Mouse (Mus musculus): ENCODE data around the gene Zbtb38. TPM values are rescaled to one million over a fixed set of nuclear protein-coding genes. Genes with fewer than 3 reads are reported as not detected.

Gene Zbtb38
- total and polyA plus RNA-seq, 3 experiments, result 9.0 to 43.5 (median 42.3) TPM

DNA sequence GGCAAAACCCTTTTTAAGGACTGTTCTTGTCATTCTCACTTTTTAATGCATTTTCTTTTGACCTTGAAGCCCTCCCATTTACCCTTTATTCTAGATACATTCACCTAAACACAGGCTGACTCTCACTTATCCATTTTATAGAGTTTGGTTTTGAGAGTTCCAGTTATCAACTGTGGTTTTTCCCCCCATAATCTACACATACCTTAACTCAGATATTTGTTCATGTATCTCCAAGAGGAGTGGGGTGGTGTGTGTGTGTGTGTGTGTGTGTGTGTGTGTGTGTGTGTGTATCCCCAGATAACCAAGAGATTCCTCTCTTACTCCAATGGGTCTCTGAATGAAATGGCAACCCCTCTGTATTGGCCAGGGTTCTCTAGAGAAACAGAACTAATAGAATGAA, 13.4 kb upstream of the Zbtb38 start:
- H3K4me3 ChIP-seq, result no peak overlapping the region
- no peak for DNase-seq
- no peak overlapping the region for H3K9ac ChIP-seq (ENCODE audit: low read depth, low read length)
- no peaks in the 10 kb centered on the region for H3K36me3 ChIP-seq (ENCODE audit: control insufficient read depth, insufficient read depth, low read length)
- no peaks in the 10 kb centered on the region for H3K27me3 ChIP-seq (ENCODE audit: control insufficient read depth, insufficient read depth, low read length)
- H3K79me2 ChIP-seq (replicated peaks; ENCODE audit: control insufficient read depth, insufficient read depth, low read length), result no peaks in the 10 kb centered on the region
- H3K27ac ChIP-seq, result no peak overlapping the region
- H3K4me1 ChIP-seq (ENCODE audit: control insufficient read depth, insufficient read depth, low read length), result no peaks in the 10 kb centered on the region
- no peak for TF ChIP-seq CTCF (IDR thresholded peaks at IDR 0.05)
- no peak for TF ChIP-seq EP300 (IDR thresholded peaks at IDR 0.05; ENCODE audit: insufficient read depth, low read depth, low read length)
- TF ChIP-seq POLR2A (IDR thresholded peaks at IDR 0.05; ENCODE audit: insufficient read depth, low read depth, low read length), result no peak
- intact Hi-C loops (cut with DNase I), result no loop called here

DNA sequence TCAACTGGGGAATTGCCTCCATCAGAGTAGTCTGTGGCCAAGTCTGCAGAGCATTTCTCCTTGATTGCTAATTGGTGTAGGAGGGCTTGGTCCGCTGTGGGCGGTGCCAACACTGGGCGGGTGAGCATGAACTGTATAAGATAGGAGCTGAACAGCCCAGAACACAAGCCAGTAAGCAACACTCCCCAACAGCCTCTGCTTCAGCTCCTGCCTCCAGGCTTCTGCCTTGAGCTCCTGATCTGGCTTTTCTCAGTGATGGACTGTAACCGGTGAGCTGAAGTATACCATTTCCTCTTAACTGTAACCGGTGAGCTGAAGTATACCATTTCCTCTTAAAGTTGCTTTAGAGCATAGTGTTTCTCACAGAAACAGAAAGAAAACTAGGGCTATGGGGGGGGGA, 12.8 kb upstream of the Zbtb38 start:
- TF ChIP-seq EP300 (IDR thresholded peaks at IDR 0.05; ENCODE audit: insufficient read depth, low read depth, low read length) (no peak), CTCF (IDR thresholded peaks at IDR 0.05) (no peak), POLR2A (IDR thresholded peaks at IDR 0.05; ENCODE audit: insufficient read depth, low read depth, low read length) (no peak)
- H3K27me3 ChIP-seq (ENCODE audit: control insufficient read depth, insufficient read depth, low read length), result no peaks in the 10 kb centered on the region
- H3K36me3 ChIP-seq (ENCODE audit: control insufficient read depth, insufficient read depth, low read length), result no peaks in the 10 kb centered on the region
- no peaks in the 10 kb centered on the region for H3K4me1 ChIP-seq (ENCODE audit: control insufficient read depth, insufficient read depth, low read length)
- WGBS, result 46% methylated on average over 5 of the region's 5 CpGs
- H3K79me2 ChIP-seq (replicated peaks; ENCODE audit: control insufficient read depth, insufficient read depth, low read length), result no peaks in the 10 kb centered on the region
- intact Hi-C loops (cut with DNase I), result no loop called here
- no peak overlapping the region for H3K27ac ChIP-seq
- no peak for DNase-seq
- H3K9ac ChIP-seq (ENCODE audit: low read depth, low read length), result no peak overlapping the region
- H3K4me3 ChIP-seq, result no peak overlapping the region

- Histone ChIP-seq H3K4me1 (ENCODE audit: control insufficient read depth, insufficient read depth, low read length) (no peaks in the 10 kb centered on the region; the same call in 1 of the 2 replicates), H3K79me2 (replicated peaks; ENCODE audit: control insufficient read depth, insufficient read depth, low read length) (no peaks in the 10 kb centered on the region), H3K27me3 (ENCODE audit: control insufficient read depth, insufficient read depth, low read length) (no peaks in the 10 kb centered on the region), H3K36me3 (ENCODE audit: control insufficient read depth, insufficient read depth, low read length) (no peaks in the 10 kb centered on the region), H3K4me3 (no peak overlapping the region), H3K9ac (ENCODE audit: low read depth, low read length) (no peak overlapping the region), H3K27ac (no peak overlapping the region)
- no peak for DNase-seq
- TF ChIP-seq EP300 (IDR thresholded peaks at IDR 0.05; ENCODE audit: insufficient read depth, low read depth, low read length) (no peak), CTCF (IDR thresholded peaks at IDR 0.05) (no peak), POLR2A (IDR thresholded peaks at IDR 0.05; ENCODE audit: insufficient read depth, low read depth, low read length) (no peak)
- intact Hi-C loops (cut with DNase I), result no loop called here
- 75% methylated on average over 9 of the region's 9 CpGs for WGBS
Measured at GRCm38 (mm10) chr9:96763847-96764631, 11.4 kb upstream of the Zbtb38 start.

DNA sequence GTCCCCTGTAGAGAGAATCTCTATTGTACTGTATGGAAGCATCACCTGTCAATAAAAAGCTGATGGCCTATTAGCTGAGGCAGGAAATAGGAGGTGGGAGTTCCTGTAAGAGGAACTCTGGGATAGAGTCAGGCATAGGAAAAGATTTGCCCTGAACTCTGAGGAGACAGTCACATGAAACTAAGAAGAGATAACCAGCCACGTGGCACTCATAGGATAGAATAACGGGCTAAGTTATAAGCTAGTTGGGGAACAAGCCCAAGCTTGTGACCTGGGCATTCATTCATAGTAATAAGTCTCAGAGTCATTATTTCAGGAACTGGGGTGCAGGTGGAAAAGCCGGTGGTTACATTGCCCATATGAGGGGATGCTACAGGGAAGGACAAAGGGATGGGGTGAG, 10.4 kb upstream of the Zbtb38 start:
- H3K9ac ChIP-seq (ENCODE audit: low read depth, low read length), result no peak overlapping the region
- no peak overlapping the region for H3K27ac ChIP-seq
- no peak for TF ChIP-seq CTCF (IDR thresholded peaks at IDR 0.05)
- TF ChIP-seq POLR2A (IDR thresholded peaks at IDR 0.05; ENCODE audit: insufficient read depth, low read depth, low read length), result no peak
- TF ChIP-seq EP300 (IDR thresholded peaks at IDR 0.05; ENCODE audit: insufficient read depth, low read depth, low read length), result no peak
- intact Hi-C loops (cut with DNase I), result no loop called here
- H3K4me3 ChIP-seq, result no peak overlapping the region
- no peaks in the 10 kb centered on the region; the same call in 1 of the 2 replicates for H3K4me1 ChIP-seq (ENCODE audit: control insufficient read depth, insufficient read depth, low read length)
- no peaks in the 10 kb centered on the region for H3K36me3 ChIP-seq (ENCODE audit: control insufficient read depth, insufficient read depth, low read length)
- H3K27me3 ChIP-seq (ENCODE audit: control insufficient read depth, insufficient read depth, low read length), result no peaks in the 10 kb centered on the region
- no peak for DNase-seq
- H3K79me2 ChIP-seq (replicated peaks; ENCODE audit: control insufficient read depth, insufficient read depth, low read length), result no peaks in the 10 kb centered on the region
- 83% methylated on average over 3 of the region's 3 CpGs for WGBS

GRCm38 (mm10) chr9:96758749-96759597, 6.3 kb upstream of the Zbtb38 start:
- 6% methylated on average over 22 of the region's 22 CpGs for WGBS
- intact Hi-C loops (cut with DNase I), result loop anchor here (1.0 to 2.0 kb wide), 3 partner anchors 40 to 90 kb away; no protein-coding TSS in a partner anchor
- Histone ChIP-seq H3K36me3 (ENCODE audit: control insufficient read depth, insufficient read depth, low read length) (no peaks in the 10 kb centered on the region), H3K79me2 (replicated peaks; ENCODE audit: control insufficient read depth, insufficient read depth, low read length) (no peaks in the 10 kb centered on the region), H3K4me1 (ENCODE audit: control insufficient read depth, insufficient read depth, low read length) (peaks cover under 1% of the 10 kb centered on the region), H3K4me3 (peak overlapping the region; percentile 43; the same call in 1 of the 2 replicates), H3K27ac (peak overlapping the region; percentile 86), H3K9ac (ENCODE audit: low read depth, low read length) (peak overlapping the region; percentile 47), H3K27me3 (ENCODE audit: control insufficient read depth, insufficient read depth, low read length) (no peaks in the 10 kb centered on the region)
- DNase-seq, result peak; percentile 67 to 85
- TF ChIP-seq POLR2A (IDR thresholded peaks at IDR 0.05; ENCODE audit: insufficient read depth, low read depth, low read length), result peak; percentile 46
- peak; percentile 97 for TF ChIP-seq EP300 (IDR thresholded peaks at IDR 0.05; ENCODE audit: insufficient read depth, low read depth, low read length)
- peak; percentile 98 for TF ChIP-seq CTCF (IDR thresholded peaks at IDR 0.05)

All from heart, adult 2 months (tissue).